Mouse (Mus musculus) limb, embryonic 15.5 days (tissue): ENCODE measurements at regions not wholly inside any gene's neighbourhood (a gene's known extent, or its start where the extent isn't known, plus 50 kb on each side); places are given as distances from the start of the nearest gene placed in this dataset.

ENCODE experiments used
- ATAC-seq: fragments of 200-750 bp; cut with Nextera tagmentation; 2 replicates; pipeline ENCODE4 v1.8.0; 2017; ENCODE audit warnings: low read depth, moderate TSS enrichment; ENCODE audit not compliant: insufficient number of reproducible peaks, low FRiP score, low TSS enrichment
- H3K27ac ChIP-seq: fragments of 300-500 bp; sonication (generic); 2 replicates; pipeline ENCODE4 v1.5.1; 2015; ENCODE audit warnings: moderate library complexity, mild to moderate bottlenecking, inconsistent platforms
- H3K27me3 ChIP-seq: fragments of 300-500 bp; sonication (generic); 2 replicates; pipeline ENCODE4 v1.6.1; 2015; ENCODE audit warnings: inconsistent platforms
- H3K36me3 ChIP-seq: fragments of 300-500 bp; sonication (generic); 2 replicates; pipeline ENCODE4 v1.6.1; 2015; ENCODE audit warnings: inconsistent platforms
- H3K4me1 ChIP-seq: fragments of 300-500 bp; sonication (generic); 2 replicates; pipeline ENCODE4 v1.6.1; 2015; ENCODE audit warnings: inconsistent platforms
- H3K4me2 ChIP-seq: fragments of 300-500 bp; sonication (generic); 2 replicates; pipeline ENCODE4 v1.6.1; 2015; ENCODE audit warnings: mild to moderate bottlenecking, inconsistent platforms
- H3K4me3 ChIP-seq: fragments of 300-500 bp; sonication (generic); 2 replicates; pipeline ENCODE4 v1.5.1; 2015; ENCODE audit warnings: mild to moderate bottlenecking, inconsistent platforms
- H3K9ac ChIP-seq: fragments of 300-500 bp; sonication (generic); 2 replicates; pipeline ENCODE4 v1.6.1; 2015; ENCODE audit warnings: inconsistent platforms
- H3K9me3 ChIP-seq: fragments of 300-500 bp; sonication (generic); 2 replicates; pipeline ENCODE4 v1.6.1; 2016; ENCODE audit warnings: inconsistent platforms
- WGBS: fragments of 180-500 bp; shearing (Covaris S2); methylation state at CpG from one replicate; pipeline ENCODE4 v1.1.7; 2015; 5-methylcytosine and 5-hydroxymethylcytosine counted together

- ATAC-seq, result no peak
- no peaks in the 10 kb centered on the region for H3K9me3 ChIP-seq
- H3K4me3 ChIP-seq, result no peak overlapping the region
- no peak overlapping the region for H3K27ac ChIP-seq
- no peaks in the 10 kb centered on the region for H3K27me3 ChIP-seq
- peaks cover 7% of the 10 kb centered on the region; the same call in 1 of the 2 replicates for H3K4me1 ChIP-seq
- no peak overlapping the region for H3K9ac ChIP-seq
- WGBS, result 82% methylated on average over 6 of the region's 6 CpGs
- H3K36me3 ChIP-seq, result no peaks in the 10 kb centered on the region
- H3K4me2 ChIP-seq, result no peak overlapping the region
Observed at GRCm38 (mm10) chr2:178916316-178917033, 486.1 kb downstream of the Cdh26 start.

- H3K9ac ChIP-seq, result no peak overlapping the region
- ATAC-seq, result peak; percentile 49; the same call in 1 of the 2 replicates
Observed at GRCm38 (mm10) chr2:178924456-178925115, 494.3 kb downstream of the Cdh26 start.

DNA sequence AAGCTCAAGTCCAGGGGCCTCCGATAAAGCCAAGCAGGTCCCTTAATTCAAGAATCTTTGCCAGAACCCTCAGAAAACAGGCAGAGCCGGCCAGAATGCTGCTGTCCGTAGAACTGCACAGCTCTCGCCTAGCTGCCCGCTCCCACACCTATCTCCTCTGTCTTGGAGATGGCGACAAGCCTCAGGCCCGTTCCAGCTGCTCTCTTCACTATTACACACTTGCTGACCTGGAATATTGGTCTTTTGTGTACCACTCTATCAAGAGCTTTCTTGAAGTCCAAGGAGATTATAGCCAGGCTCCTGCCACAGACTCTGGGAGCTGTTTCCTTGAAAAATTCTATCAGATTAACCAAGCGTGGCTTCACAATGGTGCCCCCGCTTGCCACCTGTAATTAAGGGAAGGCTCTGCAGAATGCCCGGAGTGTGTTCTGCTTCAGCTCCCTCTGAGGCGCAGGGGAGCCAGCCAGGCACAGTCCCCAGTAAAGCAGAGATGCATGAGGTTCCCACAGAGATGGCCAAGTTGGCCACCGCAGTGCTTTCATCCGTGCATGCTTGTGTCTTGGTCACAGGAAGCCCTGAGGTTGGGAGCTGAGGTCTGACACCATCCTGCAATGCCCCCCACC lies 496.8 kb downstream of the Cdh26 start:
- Histone ChIP-seq H3K9me3 (no peaks in the 10 kb centered on the region), H3K4me1 (no peaks in the 10 kb centered on the region), H3K27ac (no peak overlapping the region), H3K4me3 (no peak overlapping the region), H3K36me3 (no peaks in the 10 kb centered on the region), H3K4me2 (no peak overlapping the region), H3K27me3 (no peaks in the 10 kb centered on the region), H3K9ac (no peak overlapping the region)
- 77% methylated on average over 13 of the region's 13 CpGs for WGBS
- ATAC-seq, result no peak

More at GRCm38 (mm10) chr2:178924456-178925115, 494.3 kb downstream of the Cdh26 start:
- Histone ChIP-seq H3K9me3 (no peaks in the 10 kb centered on the region), H3K27me3 (no peaks in the 10 kb centered on the region), H3K27ac (no peak overlapping the region), H3K4me1 (peaks cover 3% of the 10 kb centered on the region; the same call in 1 of the 2 replicates), H3K4me3 (no peak overlapping the region), H3K36me3 (no peaks in the 10 kb centered on the region), H3K4me2 (no peak overlapping the region)
- WGBS, result 52% methylated on average over 4 of the region's 4 CpGs

GRCm38 (mm10) chr2:178929033-178929432 lies 498.7 kb downstream of the Cdh26 start:
- H3K4me3 ChIP-seq, result no peak overlapping the region
- H3K4me2 ChIP-seq, result no peak overlapping the region
- no peak for ATAC-seq
- H3K27ac ChIP-seq, result no peak overlapping the region
- no peaks in the 10 kb centered on the region for H3K9me3 ChIP-seq
- 67% methylated on average over 6 of the region's 6 CpGs for WGBS
- H3K36me3 ChIP-seq, result no peaks in the 10 kb centered on the region
- no peaks in the 10 kb centered on the region for H3K4me1 ChIP-seq
- no peak overlapping the region for H3K9ac ChIP-seq
- no peaks in the 10 kb centered on the region for H3K27me3 ChIP-seq

DNA sequence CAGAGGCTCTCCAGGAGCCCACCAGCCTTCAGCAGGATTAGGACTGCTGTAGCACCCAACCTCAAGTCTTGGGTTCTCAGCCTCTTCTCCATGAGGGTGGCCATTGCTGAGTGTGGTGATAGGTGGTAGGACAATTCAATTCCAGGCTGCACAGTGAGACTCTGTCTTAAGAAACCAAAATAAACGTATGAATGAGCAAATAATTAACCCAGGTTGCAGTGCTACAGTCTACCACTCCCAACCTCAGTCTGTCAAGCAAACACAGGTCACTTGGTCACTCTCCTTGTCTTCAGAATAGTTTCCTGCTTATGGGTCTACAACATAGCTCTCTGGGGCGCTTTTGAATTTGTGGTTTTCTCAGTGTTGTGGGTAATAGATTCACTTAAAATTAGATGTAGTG lies 499.8 kb downstream of the Cdh26 start:
- Histone ChIP-seq H3K9ac (no peak overlapping the region), H3K36me3 (no peaks in the 10 kb centered on the region), H3K4me2 (no peak overlapping the region), H3K27me3 (no peaks in the 10 kb centered on the region), H3K4me3 (no peak overlapping the region), H3K27ac (no peak overlapping the region), H3K4me1 (no peaks in the 10 kb centered on the region), H3K9me3 (no peaks in the 10 kb centered on the region)
- WGBS, result 48% methylated on average over 2 of the region's 2 CpGs
- ATAC-seq, result no peak

- Histone ChIP-seq H3K36me3 (no peaks in the 10 kb centered on the region), H3K9ac (no peak overlapping the region), H3K27ac (no peak overlapping the region), H3K27me3 (no peaks in the 10 kb centered on the region), H3K4me1 (peaks cover 4% of the 10 kb centered on the region; the same call in 1 of the 2 replicates), H3K4me3 (no peak overlapping the region), H3K4me2 (no peak overlapping the region), H3K9me3 (no peaks in the 10 kb centered on the region)
- no peak for ATAC-seq
- WGBS, result 76% methylated on average over 6 of the region's 6 CpGs
Observed at GRCm38 (mm10) chr2:178948471-178948870, 493.8 kb upstream of the Cdh4 start.

- 28% methylated on average over 4 of the region's 4 CpGs for WGBS
- no peaks in the 10 kb centered on the region for H3K36me3 ChIP-seq
Observed at GRCm38 (mm10) chr2:178949103-178949502, 493.1 kb upstream of the Cdh4 start.

GRCm38 (mm10) chr2:178950304-178950703 lies 491.9 kb upstream of the Cdh4 start:
- H3K36me3 ChIP-seq, result no peaks in the 10 kb centered on the region
- no peaks in the 10 kb centered on the region for H3K9me3 ChIP-seq
- ATAC-seq, result no peak
- 16% methylated on average over 1 of the region's 1 CpGs for WGBS
- no peak overlapping the region for H3K27ac ChIP-seq
- peaks cover 9% of the 10 kb centered on the region for H3K4me1 ChIP-seq
- H3K4me2 ChIP-seq, result no peak overlapping the region
- no peaks in the 10 kb centered on the region for H3K27me3 ChIP-seq
- H3K4me3 ChIP-seq, result no peak overlapping the region
- no peak overlapping the region for H3K9ac ChIP-seq

More at GRCm38 (mm10) chr2:178949103-178949502, 493.1 kb upstream of the Cdh4 start:
- Histone ChIP-seq H3K4me1 (peaks cover 4% of the 10 kb centered on the region; the same call in 1 of the 2 replicates), H3K4me3 (no peak overlapping the region), H3K9ac (no peak overlapping the region), H3K4me2 (no peak overlapping the region), H3K27ac (no peak overlapping the region), H3K9me3 (no peaks in the 10 kb centered on the region), H3K27me3 (no peaks in the 10 kb centered on the region)
- no peak for ATAC-seq

GRCm38 (mm10) chr2:178954420-178955067 lies 487.7 kb upstream of the Cdh4 start:
- WGBS, result 44% methylated on average over 2 of the region's 2 CpGs
- Histone ChIP-seq H3K27ac (no peak overlapping the region), H3K27me3 (no peaks in the 10 kb centered on the region), H3K4me3 (no peak overlapping the region), H3K9ac (no peak overlapping the region), H3K4me1 (peaks cover 10% of the 10 kb centered on the region), H3K4me2 (no peak overlapping the region), H3K36me3 (no peaks in the 10 kb centered on the region), H3K9me3 (no peaks in the 10 kb centered on the region)
- no peak for ATAC-seq

DNA sequence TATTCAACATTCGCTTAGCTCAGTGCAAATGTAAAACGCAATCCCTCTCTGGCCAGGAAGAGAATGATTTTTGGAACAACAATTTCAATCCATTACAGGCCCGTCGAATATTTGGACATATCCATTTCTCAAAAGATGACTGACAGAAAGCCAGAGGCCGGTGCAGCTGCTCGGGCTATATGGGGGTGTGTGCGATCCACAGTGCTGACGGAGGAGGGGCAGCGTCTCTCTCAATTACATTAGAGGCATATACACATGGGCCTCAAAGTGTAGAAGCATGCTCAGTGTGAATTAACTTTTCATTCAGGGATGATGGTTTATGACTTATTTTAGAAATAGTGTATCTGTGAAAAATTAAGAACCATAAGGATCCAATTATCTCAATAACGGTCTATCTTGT lies 483.4 kb upstream of the Cdh4 start:
- Histone ChIP-seq H3K4me3 (no peak overlapping the region), H3K36me3 (no peaks in the 10 kb centered on the region), H3K9me3 (no peaks in the 10 kb centered on the region), H3K27ac (no peak overlapping the region), H3K27me3 (no peaks in the 10 kb centered on the region; the same call in 1 of the 2 replicates), H3K4me1 (peaks cover 7% of the 10 kb centered on the region; the same call in 1 of the 2 replicates), H3K9ac (no peak overlapping the region), H3K4me2 (no peak overlapping the region)
- no peak for ATAC-seq
- WGBS, result 55% methylated on average over 10 of the region's 10 CpGs

- Histone ChIP-seq H3K27ac (no peak overlapping the region), H3K36me3 (no peaks in the 10 kb centered on the region), H3K9me3 (no peaks in the 10 kb centered on the region), H3K4me2 (no peak overlapping the region), H3K27me3 (no peaks in the 10 kb centered on the region; the same call in 1 of the 2 replicates), H3K9ac (no peak overlapping the region), H3K4me3 (no peak overlapping the region), H3K4me1 (peaks cover 7% of the 10 kb centered on the region; the same call in 1 of the 2 replicates)
- ATAC-seq, result no peak
- WGBS, result 42% methylated on average over 6 of the region's 6 CpGs
Observed at GRCm38 (mm10) chr2:178959603-178960002, 482.6 kb upstream of the Cdh4 start.
